Mouse (Mus musculus) hindbrain, embryonic 15.5 days (tissue): ENCODE results near the gene Hectd3. TPM values are rescaled to one million over a fixed set of nuclear protein-coding genes. Genes with fewer than 3 reads are reported as not detected.

Experiments
- polyA plus RNA-seq: library from polyadenylated mRNA; unstranded; fragments of >200 nt; fragmentation: Nextera tagmentation; extraction: Ambion mirVana; gene quantifications from 2 replicates; pipeline ENCODE4 v1.2.1, GENCODE M21; 2015

Gene Hectd3
- polyA plus RNA-seq, 1 experiment from 2014 or later = 30.1 TPM

Other genes starting within 250 kb of the Hectd3 start
- 27.4 and 32.8 TPM in 2 replicates for gene Toe1, start 187.7 kb upstream of the Hectd3 start, polyA plus RNA-seq
- gene Mutyh, start 187.6 kb upstream of the Hectd3 start, polyA plus RNA-seq = 7.4 and 8.4 TPM in 2 replicates
- gene Hpdl, start 173.6 kb upstream of the Hectd3 start, polyA plus RNA-seq = 1.9 and 2.0 TPM in 2 replicates
- 5.2 and 5.4 TPM in 2 replicates for gene Zswim5, start 117.9 kb upstream of the Hectd3 start, polyA plus RNA-seq
- gene Urod, start 904 bp upstream of the Hectd3 start, polyA plus RNA-seq = 56.6 and 59.4 TPM in 2 replicates
- gene Eif2b3, start 24.1 kb downstream of the Hectd3 start, polyA plus RNA-seq = 43.8 and 46.8 TPM in 2 replicates
- 7.3 and 8.0 TPM in 2 replicates for gene Ptch2, start 100.8 kb downstream of the Hectd3 start, polyA plus RNA-seq
- gene Btbd19, start 130.4 kb downstream of the Hectd3 start, polyA plus RNA-seq = 4.7 and 5.1 TPM in 2 replicates
- gene Tctex1d4, start 131.5 kb downstream of the Hectd3 start, polyA plus RNA-seq = 0.31 and 1.1 TPM in 2 replicates
- 24.9 and 25.0 TPM in 2 replicates for gene Plk3, start 138.6 kb downstream of the Hectd3 start, polyA plus RNA-seq
- gene Rps8, start 160.9 kb downstream of the Hectd3 start, polyA plus RNA-seq = 468 and 502 TPM in 2 replicates
- gene Kif2c, start 187.3 kb downstream of the Hectd3 start, polyA plus RNA-seq = 12.9 and 14.4 TPM in 2 replicates